Mouse (Mus musculus): ENCODE measurements at regions not wholly inside any gene's neighbourhood (a gene's known extent, or its start where the extent isn't known, plus 50 kb on each side); places are given as distances from the start of the nearest gene placed in this dataset.

DNA sequence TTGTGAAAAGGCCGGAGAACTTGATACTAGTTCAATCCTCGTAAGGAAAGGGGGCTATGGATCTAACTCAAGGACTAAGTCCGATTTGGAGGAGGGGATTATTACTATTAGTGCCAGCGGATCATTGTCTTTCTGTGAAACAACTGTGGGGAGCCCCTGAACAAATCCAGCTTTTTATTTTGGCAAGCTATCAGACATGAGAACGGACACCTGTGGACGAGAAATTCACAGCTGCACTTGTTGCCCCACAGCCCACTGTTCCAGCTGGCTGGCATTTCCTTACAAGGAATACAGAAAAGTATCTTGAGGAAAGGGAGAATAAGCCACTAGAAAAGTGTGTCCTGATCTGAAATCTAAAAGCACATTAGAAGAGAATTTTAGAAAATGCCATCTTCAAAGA, 363.9 kb upstream of the Itga1 start:
- TF ChIP-seq CTCF (IDR thresholded peaks at IDR 0.05) (no peak), POLR2A (IDR thresholded peaks at IDR 0.05; ENCODE audit: insufficient read depth, low read depth, low read length) (no peak), EP300 (IDR thresholded peaks at IDR 0.05; ENCODE audit: insufficient read depth, low read depth, low read length) (no peak)
